Mouse (Mus musculus): ENCODE results near the gene Arfip1. TPM values are rescaled to one million over a fixed set of nuclear protein-coding genes. Genes with fewer than 3 reads are reported as not detected.
A peak's percentile ranks its signal among the peaks of the same experiment; 100 is the strongest.

Arfip1 gene
- polyA plus RNA-seq, 1 experiment from 2014 or later = 55.9 TPM

- Histone ChIP-seq H3K4me1 (peaks cover 26% of the 10 kb centered on the region), H3K4me2 (peak overlapping the region; percentile 41), H3K4me3 (replicated peaks) (0 out of 2 replicates have a peak overlapping the region, but pooled peaks have one; percentile 8), H3K27me3 (replicated peaks) (no peaks in the 10 kb centered on the region), H3K27ac (peak overlapping the region; percentile 72), H3K9ac (no peak overlapping the region), H3K9me3 (no peaks in the 10 kb centered on the region), H3K36me3 (no peaks in the 10 kb centered on the region; the same call in 1 of the 2 replicates)
- WGBS = 27% methylated on average over 3 of the region's 3 CpGs
- no peak for ATAC-seq (ENCODE audit: insufficient read depth, low FRiP score, low read depth)
These were observed 109.9 kb downstream of the Arfip1 start for GRCm38 (mm10) chr3:84472527-84472926.

GRCm38 (mm10) chr3:84471146-84471545 is 111.3 kb downstream of the Arfip1 start:
- WGBS = 75% methylated on average over 4 of the region's 4 CpGs
- H3K4me1 ChIP-seq = peaks cover 26% of the 10 kb centered on the region
- no peaks in the 10 kb centered on the region for H3K9me3 ChIP-seq
- peak; percentile 86 for ATAC-seq (ENCODE audit: insufficient read depth, low FRiP score, low read depth)
- H3K36me3 ChIP-seq = no peaks in the 10 kb centered on the region; the same call in 1 of the 2 replicates
- no peak overlapping the region for H3K4me2 ChIP-seq
- H3K27ac ChIP-seq = no peak overlapping the region
- H3K9ac ChIP-seq = no peak overlapping the region
- H3K4me3 ChIP-seq (replicated peaks) = no peak overlapping the region
- no peaks in the 10 kb centered on the region for H3K27me3 ChIP-seq (replicated peaks)

GRCm38 (mm10) chr3:84468111-84468453 is 114.3 kb downstream of the Arfip1 start:
- ATAC-seq (ENCODE audit: insufficient read depth, low FRiP score, low read depth) = no peak
- WGBS = 60% methylated on average over 4 of the region's 4 CpGs
- Histone ChIP-seq H3K4me2 (no peak overlapping the region), H3K36me3 (no peaks in the 10 kb centered on the region; the same call in 1 of the 2 replicates), H3K27ac (no peak overlapping the region), H3K9me3 (no peaks in the 10 kb centered on the region), H3K4me3 (replicated peaks) (no peak overlapping the region), H3K27me3 (replicated peaks) (no peaks in the 10 kb centered on the region), H3K9ac (no peak overlapping the region), H3K4me1 (peaks cover 11% of the 10 kb centered on the region)

GRCm38 (mm10) chr3:84467419-84468110 is 114.9 kb downstream of the Arfip1 start:
- Histone ChIP-seq H3K4me3 (replicated peaks) (no peak overlapping the region), H3K27me3 (replicated peaks) (no peaks in the 10 kb centered on the region), H3K4me1 (peaks cover 5% of the 10 kb centered on the region), H3K27ac (no peak overlapping the region), H3K9ac (no peak overlapping the region), H3K9me3 (no peaks in the 10 kb centered on the region), H3K4me2 (no peak overlapping the region), H3K36me3 (no peaks in the 10 kb centered on the region; the same call in 1 of the 2 replicates)
- 53% methylated on average over 10 of the region's 10 CpGs for WGBS
- no peak for ATAC-seq (ENCODE audit: insufficient read depth, low FRiP score, low read depth)

- Histone ChIP-seq H3K36me3 (no peaks in the 10 kb centered on the region; the same call in 1 of the 2 replicates), H3K27ac (no peak overlapping the region), H3K9ac (no peak overlapping the region), H3K4me1 (peaks cover 8% of the 10 kb centered on the region), H3K4me2 (no peak overlapping the region), H3K27me3 (replicated peaks) (no peaks in the 10 kb centered on the region), H3K4me3 (replicated peaks) (no peak overlapping the region), H3K9me3 (no peaks in the 10 kb centered on the region)
- no peak for ATAC-seq (ENCODE audit: insufficient read depth, low FRiP score, low read depth)
- WGBS = 70% methylated on average over 6 of the region's 6 CpGs
These were observed 116.5 kb downstream of the Arfip1 start for GRCm38 (mm10) chr3:84465822-84466500.

- 10% methylated on average over 4 of the region's 4 CpGs for WGBS
- H3K27ac ChIP-seq = no peak overlapping the region; the same call in 1 of the 2 replicates
These were observed 120.7 kb downstream of the Arfip1 start for GRCm38 (mm10) chr3:84461687-84462086.

GRCm38 (mm10) chr3:84460952-84461351 is 121.5 kb downstream of the Arfip1 start:
- H3K9ac ChIP-seq = no peak overlapping the region
- 0 out of 2 replicates have a peak overlapping the region, but pooled peaks have one; percentile 22 for H3K4me2 ChIP-seq
- 6% methylated on average over 12 of the region's 12 CpGs for WGBS
- H3K27ac ChIP-seq = peak overlapping the region; percentile 37
- H3K4me3 ChIP-seq (replicated peaks) = no peak overlapping the region
- peaks cover 19% of the 10 kb centered on the region for H3K4me1 ChIP-seq
- no peaks in the 10 kb centered on the region for H3K9me3 ChIP-seq
- peak; percentile 85 for ATAC-seq (ENCODE audit: insufficient read depth, low FRiP score, low read depth)
- no peaks in the 10 kb centered on the region for H3K27me3 ChIP-seq (replicated peaks)
- H3K36me3 ChIP-seq = no peaks in the 10 kb centered on the region

More at GRCm38 (mm10) chr3:84461687-84462086, 120.7 kb downstream of the Arfip1 start:
- Histone ChIP-seq H3K36me3 (no peaks in the 10 kb centered on the region), H3K4me1 (peaks cover 16% of the 10 kb centered on the region), H3K27me3 (replicated peaks) (no peaks in the 10 kb centered on the region), H3K9ac (no peak overlapping the region), H3K4me3 (replicated peaks) (no peak overlapping the region), H3K4me2 (no peak overlapping the region), H3K9me3 (no peaks in the 10 kb centered on the region)
- peak; percentile 49 for ATAC-seq (ENCODE audit: insufficient read depth, low FRiP score, low read depth)

- H3K9me3 ChIP-seq = no peaks in the 10 kb centered on the region
- no peak for ATAC-seq (ENCODE audit: insufficient read depth, low FRiP score, low read depth)
These were observed 121.9 kb downstream of the Arfip1 start for GRCm38 (mm10) chr3:84460499-84460898.

GRCm38 (mm10) chr3:84455733-84456417 is 126.5 kb downstream of the Arfip1 start:
- Histone ChIP-seq H3K4me3 (replicated peaks) (no peak overlapping the region), H3K9ac (no peak overlapping the region), H3K9me3 (no peaks in the 10 kb centered on the region), H3K4me2 (no peak overlapping the region), H3K36me3 (no peaks in the 10 kb centered on the region), H3K4me1 (peaks cover 12% of the 10 kb centered on the region), H3K27ac (no peak overlapping the region; the same call in 1 of the 2 replicates), H3K27me3 (replicated peaks) (no peaks in the 10 kb centered on the region)
- 49% methylated on average over 12 of the region's 12 CpGs for WGBS
- ATAC-seq (ENCODE audit: insufficient read depth, low FRiP score, low read depth) = no peak

More at GRCm38 (mm10) chr3:84460499-84460898, 121.9 kb downstream of the Arfip1 start:
- Histone ChIP-seq H3K4me3 (replicated peaks) (no peak overlapping the region), H3K9ac (no peak overlapping the region), H3K36me3 (no peaks in the 10 kb centered on the region), H3K4me2 (0 out of 2 replicates have a peak overlapping the region, but pooled peaks have one; percentile 22), H3K27ac (peak overlapping the region; percentile 37), H3K4me1 (peaks cover 21% of the 10 kb centered on the region), H3K27me3 (replicated peaks) (no peaks in the 10 kb centered on the region)
- 21% methylated on average over 3 of the region's 3 CpGs for WGBS

GRCm38 (mm10) chr3:84450651-84451050 is 131.8 kb downstream of the Arfip1 start:
- Histone ChIP-seq H3K9ac (no peak overlapping the region), H3K4me1 (no peaks in the 10 kb centered on the region), H3K36me3 (no peaks in the 10 kb centered on the region), H3K27me3 (replicated peaks) (no peaks in the 10 kb centered on the region), H3K27ac (no peak overlapping the region), H3K4me2 (no peak overlapping the region), H3K9me3 (no peaks in the 10 kb centered on the region), H3K4me3 (replicated peaks) (no peak overlapping the region)
- no peak for ATAC-seq (ENCODE audit: insufficient read depth, low FRiP score, low read depth)
- 66% methylated on average over 3 of the region's 3 CpGs for WGBS

- H3K9me3 ChIP-seq = no peaks in the 10 kb centered on the region
- WGBS = 75% methylated on average over 9 of the region's 9 CpGs
- H3K4me1 ChIP-seq = no peaks in the 10 kb centered on the region
- no peak overlapping the region for H3K9ac ChIP-seq
- H3K27me3 ChIP-seq (replicated peaks) = no peaks in the 10 kb centered on the region
- H3K4me2 ChIP-seq = no peak overlapping the region
- H3K4me3 ChIP-seq (replicated peaks) = no peak overlapping the region
- no peak overlapping the region for H3K27ac ChIP-seq
- H3K36me3 ChIP-seq = peaks cover 6% of the 10 kb centered on the region; the same call in 1 of the 2 replicates
- ATAC-seq (ENCODE audit: insufficient read depth, low FRiP score, low read depth) = no peak
These were observed 133.4 kb downstream of the Arfip1 start for GRCm38 (mm10) chr3:84449015-84449414.

All from stomach, embryonic 15.5 days (tissue).